Mouse (Mus musculus): ENCODE data around the gene Pigw. TPM values are rescaled to one million over a fixed set of nuclear protein-coding genes. Genes with fewer than 3 reads are reported as not detected.

The Pigw gene
- polyA plus RNA-seq, 1 experiment from 2014 or later = 1.9 TPM

GRCm38 (mm10) chr11:84873042-84873833 is 6.8 kb downstream of the Pigw start:
- H3K27ac ChIP-seq = no peak overlapping the region
- H3K9ac ChIP-seq = no peak overlapping the region
- H3K4me2 ChIP-seq (replicated peaks) = no peak overlapping the region
- no peaks in the 10 kb centered on the region for H3K27me3 ChIP-seq (replicated peaks)
- peaks cover 4% of the 10 kb centered on the region; the same call in 1 of the 2 replicates for H3K36me3 ChIP-seq
- H3K4me1 ChIP-seq = peaks cover 7% of the 10 kb centered on the region
- no peak overlapping the region for H3K4me3 ChIP-seq
- no peaks in the 10 kb centered on the region for H3K9me3 ChIP-seq
- 66% methylated on average over 1 of the region's 1 CpGs for whole genome bisulfite sequencing
- no peak for ATAC-seq (ENCODE audit: low FRiP score, low read depth)

GRCm38 (mm10) chr11:84871548-84872069 is 8.5 kb downstream of the Pigw start:
- H3K4me3 ChIP-seq = peak overlapping the region; percentile 91
- no peaks in the 10 kb centered on the region for H3K36me3 ChIP-seq
- no peaks in the 10 kb centered on the region for H3K9me3 ChIP-seq
- H3K4me2 ChIP-seq (replicated peaks) = peak overlapping the region; percentile 93
- H3K27ac ChIP-seq = 0 out of 2 replicates have a peak overlapping the region, but pooled peaks have one; percentile 99
- ATAC-seq (ENCODE audit: low FRiP score, low read depth) = no peak
- peak overlapping the region; percentile 95 for H3K9ac ChIP-seq
- 77% methylated on average over 4 of the region's 4 CpGs for WGBS
- H3K4me1 ChIP-seq = peaks cover 14% of the 10 kb centered on the region
- no peaks in the 10 kb centered on the region for H3K27me3 ChIP-seq (replicated peaks)

- H3K4me2 ChIP-seq (replicated peaks) = peak overlapping the region; percentile 93
- H3K9ac ChIP-seq = peak overlapping the region; percentile 95
- no peaks in the 10 kb centered on the region for H3K36me3 ChIP-seq
- no peaks in the 10 kb centered on the region for H3K9me3 ChIP-seq
- 1% methylated on average over 10 of the region's 10 CpGs for WGBS
- H3K4me1 ChIP-seq = peaks cover 14% of the 10 kb centered on the region
- peak; percentile 54 for ATAC-seq (ENCODE audit: low FRiP score, low read depth)
- H3K4me3 ChIP-seq = peak overlapping the region; percentile 91
- H3K27me3 ChIP-seq (replicated peaks) = no peaks in the 10 kb centered on the region
- H3K27ac ChIP-seq = peak overlapping the region; percentile 99
Observed at GRCm38 (mm10) chr11:84871046-84871445, 9.0 kb downstream of the Pigw start.

DNA sequence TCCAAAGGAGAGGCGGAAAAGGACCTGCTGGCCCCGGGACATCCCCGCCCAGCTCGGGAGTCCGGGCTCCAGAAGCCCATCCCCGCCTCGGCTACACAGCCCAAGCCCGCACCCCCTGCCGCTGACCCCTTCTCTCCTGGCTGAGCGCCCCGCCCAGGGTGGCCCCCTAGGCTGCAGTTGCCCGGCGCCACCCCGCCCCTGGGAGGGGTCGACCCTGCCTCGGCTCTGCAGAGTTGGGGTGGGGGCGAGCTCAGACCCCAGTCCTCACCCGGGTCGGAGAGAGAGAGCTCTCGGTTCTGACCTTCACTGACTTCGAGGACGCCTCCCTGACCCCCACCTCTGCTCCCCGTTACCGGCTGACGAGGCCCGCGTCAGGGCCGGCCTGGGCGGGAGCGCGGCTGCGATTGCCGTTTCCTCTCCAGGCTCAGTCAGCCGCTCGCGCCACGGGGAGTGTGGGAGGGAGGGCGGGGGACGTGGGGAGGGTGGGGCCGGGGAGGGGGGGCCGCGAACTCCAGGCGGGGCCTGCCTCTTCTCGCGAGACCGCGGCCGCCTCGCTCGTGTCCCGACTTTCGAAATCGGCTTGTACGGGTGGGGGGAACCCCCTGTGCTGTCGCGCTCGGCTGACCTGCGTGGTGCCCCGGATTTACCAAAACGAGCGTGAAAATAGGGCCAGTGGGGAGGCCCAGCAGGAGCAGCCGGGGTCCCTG is 9.6 kb downstream of the Pigw start, which contains the start of gene Ggnbp2:
Gene Ggnbp2, minus strand, starts transcription at position 481 of the 707 bp plus-strand sequence.
- Histone ChIP-seq H3K4me2 (replicated peaks) (peak within 1 kb of the TSS; percentile 93), H3K4me3 (peak within 1 kb of the TSS; percentile 91), H3K9me3 (no peaks in the 10 kb centered on the region), H3K4me1 (peaks cover 14% of the 10 kb centered on the region), H3K27me3 (replicated peaks) (no peaks in the 10 kb centered on the region), H3K27ac (peak within 1 kb of the TSS; percentile 99), H3K9ac (peak within 1 kb of the TSS; percentile 95), H3K36me3 (no peaks in the 10 kb centered on the region)
- WGBS = under 1% methylated on average over 59 of the region's 62 CpGs
- peak; percentile 87 for ATAC-seq (ENCODE audit: low FRiP score, low read depth)

- peak overlapping the region; percentile 87 for H3K27ac ChIP-seq
- H3K4me3 ChIP-seq = peak overlapping the region; percentile 91
- ATAC-seq (ENCODE audit: low FRiP score, low read depth) = peak; percentile 84
Observed at GRCm38 (mm10) chr11:84869537-84870232, 10.4 kb downstream of the Pigw start.

GRCm38 (mm10) chr11:84868786-84869259 is 11.3 kb downstream of the Pigw start:
- H3K9me3 ChIP-seq = no peaks in the 10 kb centered on the region

More at GRCm38 (mm10) chr11:84869537-84870232, 10.4 kb downstream of the Pigw start:
- Histone ChIP-seq H3K9ac (peak overlapping the region; percentile 95), H3K27me3 (replicated peaks) (no peaks in the 10 kb centered on the region), H3K4me2 (replicated peaks) (peak overlapping the region; percentile 93), H3K4me1 (peaks cover 14% of the 10 kb centered on the region), H3K9me3 (no peaks in the 10 kb centered on the region), H3K36me3 (no peaks in the 10 kb centered on the region)
- WGBS = under 1% methylated on average over 53 of the region's 61 CpGs

DNA sequence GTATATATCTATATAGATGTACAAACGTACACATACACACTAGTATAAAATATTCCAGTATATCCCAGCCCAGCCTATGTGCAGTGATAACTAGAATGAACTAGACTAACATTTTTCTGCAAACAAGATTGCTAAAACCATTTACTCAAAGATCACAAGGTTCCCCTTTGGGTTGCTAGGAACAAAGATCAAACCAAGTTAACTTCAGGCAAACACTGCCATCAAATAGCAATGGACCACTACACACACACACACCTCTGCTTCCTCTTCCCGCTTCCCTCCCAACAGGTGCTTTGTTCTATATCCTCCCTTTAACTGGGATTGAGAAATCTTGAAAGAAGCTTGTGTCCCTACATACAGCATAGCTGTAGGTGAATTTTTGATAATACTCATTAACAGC is 12.5 kb downstream of the Pigw start:
- Histone ChIP-seq H3K27ac (no peak overlapping the region), H3K4me1 (peaks cover 14% of the 10 kb centered on the region), H3K9ac (no peak overlapping the region), H3K4me2 (replicated peaks) (peak overlapping the region; percentile 38), H3K36me3 (no peaks in the 10 kb centered on the region), H3K4me3 (no peak overlapping the region), H3K9me3 (no peaks in the 10 kb centered on the region), H3K27me3 (replicated peaks) (no peaks in the 10 kb centered on the region)
- ATAC-seq (ENCODE audit: low FRiP score, low read depth) = no peak
- WGBS = 87% methylated on average over 2 of the region's 2 CpGs

More at GRCm38 (mm10) chr11:84868786-84869259, 11.3 kb downstream of the Pigw start:
- ATAC-seq (ENCODE audit: low FRiP score, low read depth) = no peak
- Histone ChIP-seq H3K4me3 (peak overlapping the region; percentile 91), H3K27me3 (replicated peaks) (no peaks in the 10 kb centered on the region), H3K9ac (peak overlapping the region; percentile 95), H3K4me1 (peaks cover 14% of the 10 kb centered on the region), H3K27ac (no peak overlapping the region), H3K36me3 (no peaks in the 10 kb centered on the region), H3K4me2 (replicated peaks) (peak overlapping the region; percentile 93)
- WGBS = 18% methylated on average over 7 of the region's 7 CpGs

GRCm38 (mm10) chr11:84865268-84865667 is 14.8 kb downstream of the Pigw start:
- H3K27ac ChIP-seq = no peak overlapping the region
- WGBS = 86% methylated on average over 2 of the region's 2 CpGs
- no peak for ATAC-seq (ENCODE audit: low FRiP score, low read depth)
- H3K36me3 ChIP-seq = peaks cover 10% of the 10 kb centered on the region
- H3K9ac ChIP-seq = no peak overlapping the region
- H3K4me3 ChIP-seq = no peak overlapping the region
- peaks cover 14% of the 10 kb centered on the region for H3K4me1 ChIP-seq
- no peaks in the 10 kb centered on the region for H3K27me3 ChIP-seq (replicated peaks)
- no peaks in the 10 kb centered on the region for H3K9me3 ChIP-seq
- no peak overlapping the region for H3K4me2 ChIP-seq (replicated peaks)

- Histone ChIP-seq H3K36me3 (peaks cover 55% of the 10 kb centered on the region), H3K9ac (no peak overlapping the region), H3K27me3 (replicated peaks) (no peaks in the 10 kb centered on the region), H3K27ac (no peak overlapping the region), H3K9me3 (no peaks in the 10 kb centered on the region), H3K4me3 (no peak overlapping the region), H3K4me1 (no peaks in the 10 kb centered on the region), H3K4me2 (replicated peaks) (no peak overlapping the region)
- 98% methylated on average over 6 of the region's 6 CpGs for WGBS
- no peak for ATAC-seq (ENCODE audit: low FRiP score, low read depth)
Observed at GRCm38 (mm10) chr11:84855285-84855684, 24.8 kb downstream of the Pigw start.

- no peak overlapping the region for H3K27ac ChIP-seq
- no peaks in the 10 kb centered on the region for H3K27me3 ChIP-seq (replicated peaks)
Observed at GRCm38 (mm10) chr11:84847475-84848090, 32.5 kb downstream of the Pigw start.

DNA sequence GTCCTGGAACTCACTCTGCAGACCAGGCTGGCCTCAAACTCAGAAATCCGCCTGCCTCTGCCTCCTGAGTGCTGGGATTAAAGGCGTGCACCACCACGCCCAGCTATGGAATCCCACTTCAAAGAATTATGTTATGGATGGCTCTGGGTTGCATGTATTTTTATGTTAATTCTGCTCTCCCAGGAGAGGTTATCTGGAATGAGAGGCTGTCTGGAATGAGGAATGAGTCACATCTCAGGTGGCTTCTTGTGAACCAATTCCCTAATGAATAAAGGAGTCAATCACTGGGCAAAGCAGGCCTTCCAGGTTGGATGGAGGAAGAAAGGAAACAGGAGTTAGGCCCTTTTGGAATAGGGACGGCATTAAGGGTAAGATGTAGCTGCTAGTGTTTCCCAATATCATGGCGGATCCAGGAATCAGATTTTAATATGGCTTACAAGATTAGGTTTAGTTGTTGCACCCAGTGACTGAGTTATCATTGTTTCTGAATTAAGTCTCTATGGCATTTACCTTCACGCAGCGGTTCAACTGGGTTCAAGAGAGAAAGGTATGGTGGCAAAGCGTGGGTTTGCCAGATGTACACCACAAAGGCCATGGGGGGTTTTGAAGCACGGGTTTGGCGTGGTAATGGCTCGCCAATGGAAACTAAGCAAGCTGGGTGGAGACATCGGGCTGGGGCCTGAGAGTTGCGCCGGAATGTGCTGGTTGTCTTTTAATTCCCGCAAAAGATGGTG is 33.2 kb downstream of the Pigw start:
- Histone ChIP-seq H3K27ac (no peak overlapping the region), H3K27me3 (replicated peaks) (no peaks in the 10 kb centered on the region), H3K4me3 (no peak overlapping the region), H3K9me3 (no peaks in the 10 kb centered on the region), H3K36me3 (peaks cover 51% of the 10 kb centered on the region), H3K9ac (no peak overlapping the region), H3K4me1 (no peaks in the 10 kb centered on the region), H3K4me2 (replicated peaks) (no peak overlapping the region)
- WGBS = 94% methylated on average over 15 of the region's 15 CpGs
- ATAC-seq (ENCODE audit: low FRiP score, low read depth) = no peak

More at GRCm38 (mm10) chr11:84847475-84848090, 32.5 kb downstream of the Pigw start:
- Histone ChIP-seq H3K4me1 (no peaks in the 10 kb centered on the region), H3K36me3 (peaks cover 57% of the 10 kb centered on the region), H3K9me3 (no peaks in the 10 kb centered on the region), H3K4me3 (no peak overlapping the region), H3K9ac (no peak overlapping the region), H3K4me2 (replicated peaks) (no peak overlapping the region)
- WGBS = 77% methylated on average over 7 of the region's 7 CpGs
- ATAC-seq (ENCODE audit: low FRiP score, low read depth) = no peak

All from neural tube, embryonic 12.5 days (tissue).